In the genomic region with DNA sequence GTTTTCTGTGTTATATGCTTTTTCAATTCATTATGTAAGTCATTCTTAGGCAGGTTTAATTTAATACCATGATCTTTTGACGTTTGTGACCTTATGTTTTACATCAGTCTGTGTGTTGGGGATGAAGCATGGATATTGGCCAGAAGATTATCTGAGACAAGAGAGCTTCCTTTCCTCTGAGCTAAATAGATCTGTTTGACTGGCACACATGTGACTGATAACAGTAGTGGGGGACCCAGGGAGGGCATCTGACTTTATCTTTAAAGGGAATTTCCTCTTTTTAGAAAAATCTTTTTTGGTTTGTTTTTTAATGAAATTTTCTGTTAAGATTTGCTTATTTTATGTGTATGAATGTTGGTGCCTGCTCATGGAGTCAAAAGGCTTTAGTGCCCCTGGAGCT, we compare ENCODE assay signal across 26 mouse cellular contexts.
"Had no signal": no experiment of that assay in that cellular context is flagged by ENCODE, and none has a peak within 500 bp of the region (broad histone marks: within the 10 kb centered on the region; RNA-seq: fewer than 3 reads in every experiment).

No protein-coding gene starts in this region.

- H3K27me3 ChIP-seq: heart, embryonic 13.5 days; heart, embryonic 15.5 days; hindbrain, embryonic 13.5 days; hindbrain, embryonic 15.5 days; intestine, embryonic 15.5 days; limb, embryonic 12.5 days; liver, embryonic 13.5 days had no signal

- H3K4me2 ChIP-seq: heart, embryonic 11.5 days; heart, embryonic 13.5 days; heart, embryonic 15.5 days; hindbrain, embryonic 13.5 days; hindbrain, embryonic 15.5 days; intestine, embryonic 15.5 days; limb, embryonic 12.5 days; liver, embryonic 11.5 days; liver, embryonic 13.5 days had no signal

- H3K27ac ChIP-seq: heart, adult 2 months; heart, embryonic 13.5 days; heart, embryonic 15.5 days; hindbrain, embryonic 13.5 days; hindbrain, embryonic 15.5 days; intestine, embryonic 15.5 days; layer of hippocampus, adult 2 months; left cerebral cortex, adult 2 months; limb, embryonic 10.5 days; limb, embryonic 12.5 days; liver, embryonic 13.5 days had no signal

- H3K9ac ChIP-seq: heart, embryonic 13.5 days; heart, embryonic 15.5 days; hindbrain, embryonic 13.5 days; hindbrain, embryonic 15.5 days; intestine, embryonic 15.5 days; limb, embryonic 12.5 days; liver, embryonic 13.5 days had no signal

- H3K4me3 ChIP-seq: heart, adult 2 months; heart, embryonic 13.5 days; heart, embryonic 15.5 days; hindbrain, embryonic 13.5 days; hindbrain, embryonic 15.5 days; intestine, embryonic 15.5 days; layer of hippocampus, adult 2 months; left cerebral cortex, adult 2 months; limb, embryonic 10.5 days; limb, embryonic 12.5 days; liver, embryonic 13.5 days had no signal

- H3K36me3 ChIP-seq: heart, embryonic 13.5 days; heart, embryonic 15.5 days; hindbrain, embryonic 13.5 days; hindbrain, embryonic 15.5 days; intestine, embryonic 15.5 days; limb, embryonic 10.5 days; limb, embryonic 12.5 days; liver, embryonic 13.5 days had no signal

- H3K4me1 ChIP-seq: heart, embryonic 13.5 days; heart, embryonic 15.5 days; hindbrain, embryonic 13.5 days; hindbrain, embryonic 15.5 days; intestine, embryonic 15.5 days; limb, embryonic 10.5 days; limb, embryonic 12.5 days; liver, embryonic 13.5 days had no signal

- DNase-seq: gastrocnemius, postnatal 14 days; gastrocnemius, postnatal 36 days; heart, adult 11 months; heart, adult 2 months; heart, postnatal 14 days; heart, postnatal 36 days; kidney, adult 18-20 months; kidney, adult 8-10 months; kidney, postnatal 10 days; kidney, postnatal 25 days; kidney, postnatal 4 days; liver; liver, embryonic 13.5 days had no signal

- ATAC-seq: inflammation-experienced regulatory T-cells, adult 6 months; intestine, embryonic 15.5 days; intestine, postnatal 0 days had no signal

- H3K9me3 ChIP-seq: heart, embryonic 13.5 days; heart, embryonic 15.5 days; hindbrain, embryonic 13.5 days; hindbrain, embryonic 15.5 days; intestine, embryonic 15.5 days; limb, embryonic 10.5 days; limb, embryonic 12.5 days; liver, embryonic 13.5 days had no signal
